Mouse (Mus musculus) bone marrow macrophage, adult 2 months (primary cell): ENCODE measurements around the gene Bahd1. TPM values are rescaled to one million over a fixed set of nuclear protein-coding genes. Genes with fewer than 3 reads are reported as not detected.
A peak's percentile ranks its signal among the peaks of the same experiment; 100 is the strongest.

Source experiments
- H3K27ac ChIP-seq: 2 replicates; pipeline ENCODE4 v1.5.1; 2012; ENCODE audit warnings: low read depth, low read length; ENCODE audit not compliant: insufficient read depth
- H3K4me1 ChIP-seq: 2 replicates; pipeline ENCODE4 v1.6.1; 2012; ENCODE audit warnings: low read length; ENCODE audit not compliant: control insufficient read depth, insufficient read depth
- H3K4me3 ChIP-seq: 2 replicates; pipeline ENCODE4 v1.5.1; 2012; ENCODE audit warnings: mild to moderate bottlenecking, low read length, moderate library complexity; ENCODE audit not compliant: insufficient read depth
- CTCF ChIP-seq: IDR thresholded peaks from 2 replicates; pipeline ENCODE4 v1.5.1; 2012; ENCODE audit warnings: low read depth, mild to moderate bottlenecking, low read length, moderate library complexity
- POLR2A ChIP-seq: IDR thresholded peaks from 2 replicates; pipeline ENCODE4 v1.6.1; 2012; ENCODE audit warnings: mild to moderate bottlenecking, low read depth, low read length, borderline replicate concordance
- polyA plus RNA-seq: library from polyadenylated mRNA; stranded (reverse); fragments of >200 nt; gene quantifications from 2 replicates; pipeline ENCODE4 v1.2.4, GENCODE M21; 2012; ENCODE audit not compliant: missing spikeins, insufficient read depth, insufficient read length

The Bahd1 gene
- polyA plus RNA-seq, 1 experiment = 28.2 TPM

DNA sequence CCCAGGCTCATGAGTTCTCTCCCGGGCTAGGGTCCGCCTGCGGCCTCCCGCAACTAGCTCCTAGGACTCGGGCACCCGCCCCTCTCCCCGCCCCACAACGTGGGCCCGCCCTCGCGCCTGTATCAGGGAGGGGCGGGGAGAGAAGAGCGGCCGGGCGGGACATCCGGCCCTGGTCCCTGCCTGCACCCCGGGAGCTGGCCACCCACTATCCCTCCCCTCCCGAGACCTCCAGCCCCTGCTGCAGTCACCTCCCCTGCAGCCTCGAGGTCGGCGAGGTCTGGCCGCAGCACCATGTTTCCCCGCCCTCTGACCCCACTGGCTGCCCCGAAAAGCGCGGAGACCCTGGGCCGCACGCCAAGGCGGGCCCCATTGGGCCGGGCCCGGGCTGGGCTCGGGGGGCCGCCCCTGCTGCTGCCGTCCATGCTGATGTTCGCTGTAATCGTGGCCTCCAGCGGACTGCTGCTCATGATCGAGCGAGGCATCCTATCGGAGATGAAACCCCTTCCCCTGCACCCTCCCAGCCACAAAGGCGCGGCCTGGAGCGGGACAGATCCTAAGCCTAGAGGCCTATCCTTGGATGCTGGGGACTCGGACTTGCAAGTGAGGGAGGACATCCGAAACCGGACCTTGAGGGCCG, 26.3 kb downstream of the Bahd1 start, which contains the start of gene Chst14:
Gene Chst14 (plus strand): TSS at position 136 of the 637 bp plus-strand sequence.
- Histone ChIP-seq H3K27ac (peak within 1 kb of the TSS; percentile 9; the same call in 1 of the 2 replicates), H3K4me1 (peaks cover 23% of the 10 kb centered on the region), H3K4me3 (peak within 1 kb of the TSS; percentile 84)
- TF ChIP-seq POLR2A (no peak), CTCF (no peak)

DNA sequence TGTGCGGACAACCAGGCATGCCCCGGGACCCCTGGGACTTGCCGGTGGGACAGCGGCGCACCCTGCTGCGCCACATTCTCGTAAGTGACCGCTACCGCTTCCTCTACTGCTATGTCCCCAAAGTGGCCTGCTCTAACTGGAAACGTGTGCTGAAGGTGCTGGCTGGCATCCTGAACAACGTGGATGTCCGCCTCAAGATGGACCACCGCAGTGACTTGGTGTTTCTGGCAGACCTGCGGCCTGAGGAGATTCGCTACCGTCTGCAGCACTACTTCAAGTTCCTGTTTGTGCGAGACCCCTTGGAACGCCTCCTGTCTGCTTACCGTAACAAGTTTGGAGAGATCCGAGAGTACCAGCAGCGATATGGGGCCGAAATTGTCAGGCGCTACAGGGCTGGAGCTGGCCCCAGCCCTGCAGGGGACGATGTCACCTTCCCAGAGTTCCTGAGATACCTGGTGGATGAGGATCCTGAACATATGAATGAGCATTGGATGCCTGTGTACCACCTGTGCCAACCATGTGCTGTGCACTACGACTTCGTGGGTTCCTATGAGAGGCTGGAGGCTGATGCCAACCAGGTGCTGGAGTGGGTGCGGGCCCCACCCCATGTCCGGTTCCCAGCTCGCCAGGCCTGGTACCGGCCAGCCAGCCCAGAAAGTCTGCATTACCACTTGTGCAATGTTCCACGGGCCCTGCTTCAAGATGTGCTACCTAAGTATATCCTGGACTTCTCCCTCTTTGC, 27.0 kb downstream of the Bahd1 start:
- H3K4me3 ChIP-seq = peak overlapping the region; percentile 84
- H3K4me1 ChIP-seq = peaks cover 21% of the 10 kb centered on the region
- H3K27ac ChIP-seq = no peak overlapping the region
- TF ChIP-seq CTCF (no peak), POLR2A (no peak)

DNA sequence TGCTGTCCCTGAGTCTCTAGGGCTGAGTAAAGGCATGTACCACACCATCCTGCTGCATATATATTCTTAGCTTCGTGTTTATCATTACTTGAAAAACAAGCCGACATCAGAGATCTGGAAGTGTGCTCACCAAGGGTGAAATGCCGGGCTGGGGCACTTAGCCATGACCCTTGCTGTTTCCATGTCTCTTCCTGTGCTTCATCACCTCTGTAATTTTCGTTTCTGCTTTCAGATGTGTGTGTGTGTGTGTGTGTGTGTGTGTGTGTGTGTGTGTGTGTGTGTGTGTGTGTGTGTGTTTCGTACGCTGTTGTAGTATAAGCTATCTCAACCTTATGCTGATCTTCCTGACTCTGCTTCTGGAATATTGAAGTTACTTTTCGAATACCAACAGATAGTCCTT, 41.2 kb downstream of the Bahd1 start:
- Histone ChIP-seq H3K4me1 (no peaks in the 10 kb centered on the region), H3K27ac (no peak overlapping the region), H3K4me3 (no peak overlapping the region)
- TF ChIP-seq POLR2A = no peak
- no peak for TF ChIP-seq CTCF

DNA sequence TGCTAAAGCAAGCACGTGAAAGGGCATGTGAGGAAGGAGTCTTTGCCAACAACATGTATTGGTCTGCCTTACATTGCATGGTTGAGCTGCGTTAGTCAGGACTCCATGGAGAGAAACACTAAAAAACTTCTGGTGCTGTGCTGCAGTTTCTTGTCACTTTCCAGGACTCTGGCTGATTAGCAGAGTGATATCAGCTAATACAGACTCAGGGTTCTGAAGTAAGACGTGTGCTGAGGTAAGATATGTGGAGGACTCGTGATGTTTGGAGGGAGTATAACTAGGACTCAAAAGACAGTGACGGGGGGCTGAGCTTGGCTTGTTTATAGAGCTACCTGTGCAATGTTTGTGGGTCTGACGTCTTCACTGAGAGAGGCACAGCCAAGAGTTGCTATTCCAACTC, 43.1 kb downstream of the Bahd1 start:
- TF ChIP-seq POLR2A (no peak), CTCF (no peak)
- H3K4me3 ChIP-seq = no peak overlapping the region
- no peaks in the 10 kb centered on the region for H3K4me1 ChIP-seq
- H3K27ac ChIP-seq = no peak overlapping the region

DNA sequence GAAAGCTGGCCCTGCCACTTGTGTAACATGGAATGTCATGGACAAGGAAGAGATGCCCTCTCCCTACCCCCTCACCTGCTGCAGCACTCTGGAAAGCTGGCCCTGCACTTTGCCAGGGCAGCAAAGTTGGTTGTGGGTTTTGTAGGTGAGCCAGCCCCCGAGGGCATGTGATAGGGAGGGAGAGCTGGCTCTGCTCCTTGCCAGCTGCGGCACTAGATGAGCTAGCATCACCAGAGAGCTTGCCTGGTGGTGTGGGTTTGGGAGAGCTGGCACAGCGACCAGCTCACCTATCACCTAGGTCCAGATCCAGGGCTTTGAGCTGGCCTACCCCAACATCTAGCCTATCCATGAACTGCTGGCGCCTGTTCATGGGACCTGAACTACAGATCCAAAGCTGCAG, 48.6 kb downstream of the Bahd1 start:
- Histone ChIP-seq H3K4me3 (no peak overlapping the region), H3K27ac (no peak overlapping the region), H3K4me1 (no peaks in the 10 kb centered on the region)
- TF ChIP-seq CTCF (no peak), POLR2A (no peak)

DNA sequence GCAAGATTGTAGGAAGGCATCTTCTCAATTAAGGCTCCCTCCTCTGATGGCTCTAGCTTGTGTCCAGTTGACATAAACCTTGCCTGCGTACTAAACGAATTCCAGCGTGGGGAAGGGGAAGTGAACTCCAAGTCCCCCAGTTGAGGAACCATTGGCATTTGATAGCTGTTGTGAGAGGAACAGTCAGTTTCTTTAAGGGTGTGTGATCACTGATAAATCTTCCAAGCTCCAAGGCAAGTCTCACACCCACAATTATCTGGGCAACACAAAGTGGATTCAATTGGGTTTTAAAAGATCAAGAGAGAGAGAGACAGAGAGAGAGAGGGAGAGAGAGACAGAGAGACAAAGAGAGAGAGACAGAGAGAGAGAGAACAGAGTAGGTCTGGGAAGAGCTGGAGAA, 49.5 kb downstream of the Bahd1 start:
- TF ChIP-seq CTCF (no peak), POLR2A (no peak)

DNA sequence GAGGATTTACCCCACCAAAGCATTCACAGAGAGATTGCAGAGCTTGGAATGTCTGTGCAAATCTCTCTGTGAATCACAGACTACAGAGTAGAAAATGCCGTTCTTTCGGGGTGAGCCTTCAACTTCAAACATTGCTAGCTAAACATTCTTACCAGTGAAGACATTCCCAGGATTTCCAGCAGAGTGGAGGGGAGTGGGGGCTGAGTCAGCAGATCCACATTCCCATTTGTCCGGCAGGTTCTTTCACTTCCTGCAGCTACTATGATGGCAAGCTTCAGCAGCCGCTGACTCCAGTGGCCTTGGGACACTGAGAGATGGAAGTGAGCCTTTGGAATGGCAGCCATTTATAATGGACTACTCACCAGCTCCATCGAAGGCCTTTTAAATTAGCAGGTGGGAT, 56.3 kb downstream of the Bahd1 start:
- peaks cover 39% of the 10 kb centered on the region for H3K4me1 ChIP-seq
- no peak overlapping the region for H3K4me3 ChIP-seq
- no peak overlapping the region for H3K27ac ChIP-seq
- TF ChIP-seq POLR2A (no peak), CTCF (no peak)

More for the DNA sequence above, 49.5 kb downstream of the Bahd1 start:
- Histone ChIP-seq H3K27ac (no peak overlapping the region), H3K4me3 (no peak overlapping the region), H3K4me1 (no peaks in the 10 kb centered on the region)

DNA sequence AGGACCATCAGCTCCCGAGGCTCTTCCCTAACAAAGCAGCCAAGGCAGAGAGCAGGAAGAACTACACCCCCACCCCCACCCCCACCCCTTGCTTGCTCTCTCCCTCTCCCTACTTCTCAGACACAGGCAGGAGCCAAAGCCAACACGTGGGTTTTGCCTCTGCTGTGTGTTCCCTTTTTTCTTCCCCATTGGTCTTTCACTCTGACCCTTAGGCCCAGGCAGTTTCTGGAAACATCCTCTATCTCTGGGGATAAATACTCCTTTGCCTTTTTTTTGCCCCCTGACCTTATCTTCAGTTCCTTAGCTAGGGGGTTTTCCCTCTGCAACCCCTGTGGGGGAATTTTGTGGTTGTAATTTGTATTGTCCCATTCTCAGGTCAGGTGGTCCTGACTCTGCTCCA, 59.5 kb downstream of the Bahd1 start:
- TF ChIP-seq POLR2A (no peak), CTCF (no peak)
- Histone ChIP-seq H3K27ac (peak overlapping the region; percentile 92), H3K4me3 (no peak overlapping the region), H3K4me1 (peaks cover 52% of the 10 kb centered on the region)

DNA sequence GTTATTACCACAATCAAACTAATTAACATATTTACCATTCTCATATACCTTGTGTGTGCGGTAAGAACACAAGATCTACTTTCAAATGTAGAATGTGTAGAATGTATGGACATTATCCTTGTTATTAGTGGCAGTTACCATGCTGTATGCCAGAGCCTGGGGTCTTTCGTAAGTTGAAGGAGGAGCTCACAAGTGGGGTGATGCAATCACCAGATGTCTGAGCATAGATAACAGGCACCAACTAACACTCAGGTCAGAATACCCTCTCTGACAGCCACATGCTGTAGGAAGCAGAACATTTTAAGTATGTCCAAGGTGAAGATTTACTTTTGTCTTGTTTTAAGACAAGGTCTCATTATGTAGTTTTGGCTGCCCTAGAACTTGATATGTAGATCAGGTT, 60.2 kb downstream of the Bahd1 start:
- Histone ChIP-seq H3K4me1 (peaks cover 54% of the 10 kb centered on the region), H3K27ac (peak overlapping the region; percentile 92), H3K4me3 (no peak overlapping the region)
- TF ChIP-seq POLR2A = no peak
- TF ChIP-seq CTCF = no peak

DNA sequence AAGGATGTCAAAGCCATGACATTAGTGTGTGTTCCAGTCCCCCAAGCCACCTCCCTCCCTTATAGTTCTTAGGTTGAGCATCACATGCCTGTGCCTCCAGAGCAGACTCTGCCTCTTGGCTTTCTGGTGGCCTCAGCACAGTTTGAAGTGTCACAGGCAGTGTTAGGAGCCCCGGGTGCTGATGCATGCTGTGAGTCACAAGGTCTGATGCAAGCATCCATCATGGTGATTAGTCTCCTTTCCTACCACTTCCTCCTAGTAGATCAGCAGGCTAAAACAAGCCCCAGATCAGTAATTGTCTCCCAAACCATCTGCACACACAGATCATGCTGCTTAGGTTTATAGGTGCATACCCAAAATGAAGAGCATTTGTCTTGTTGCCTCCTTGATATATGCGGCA, 61.4 kb downstream of the Bahd1 start:
- Histone ChIP-seq H3K27ac (peak overlapping the region; percentile 92), H3K4me1 (peaks cover 59% of the 10 kb centered on the region), H3K4me3 (peak overlapping the region; percentile 11; the same call in 1 of the 2 replicates)
- TF ChIP-seq CTCF (no peak), POLR2A (no peak)
